Mouse (Mus musculus): ENCODE data around the gene Dclk1.

Gene Dclk1

DNA sequence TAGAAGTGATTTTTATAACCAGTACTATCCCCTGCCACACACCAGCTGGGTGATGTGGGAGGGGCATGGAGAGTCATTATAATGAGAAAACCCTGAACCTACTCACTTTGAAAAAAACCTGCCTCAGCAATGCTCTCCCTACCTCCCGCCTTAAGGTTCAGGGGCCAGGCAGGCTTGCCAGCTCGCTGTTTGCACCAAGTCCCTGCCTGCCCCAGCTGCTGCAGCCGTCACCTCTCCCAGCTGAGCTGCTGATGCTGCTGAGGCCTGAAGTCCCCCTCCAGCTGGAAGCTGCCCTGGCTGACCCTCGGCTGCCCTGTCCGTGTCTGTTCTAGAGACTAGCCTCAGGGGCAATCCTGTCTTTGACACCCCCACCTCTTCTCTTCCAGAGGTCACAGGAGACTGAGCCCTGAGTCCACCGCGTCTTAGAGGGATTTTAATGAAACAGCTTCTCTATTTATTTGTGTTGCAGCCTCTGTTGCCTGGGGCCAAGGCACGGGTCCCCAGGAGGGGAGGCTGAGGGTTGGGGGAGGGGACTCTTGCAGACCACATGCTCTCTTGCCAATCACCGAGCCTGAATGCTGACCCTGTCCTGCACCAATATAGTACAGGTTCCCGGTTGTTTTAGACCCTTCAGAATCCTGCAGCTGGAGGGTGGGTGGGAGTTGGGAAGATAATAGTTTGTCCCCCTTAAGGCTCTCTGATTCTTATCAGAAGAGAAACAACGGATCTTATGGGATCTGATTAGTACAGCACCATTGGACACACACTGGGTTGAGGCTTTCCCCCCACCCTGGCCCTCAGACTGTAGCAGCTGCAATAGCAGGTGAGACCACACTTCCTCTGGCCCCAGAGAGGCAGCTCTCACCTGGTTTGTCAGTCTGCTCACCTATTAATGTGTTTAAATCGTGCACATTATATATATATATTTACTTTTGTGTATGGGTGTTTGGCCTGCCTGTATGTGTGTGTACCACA is 346.1 kb downstream of the Dclk1 start:
- no peak for DNase-seq (ENCODE audit: low spot score in 2 of 2)
